Mouse (Mus musculus) retina, postnatal 1 day (tissue): Measurements from ENCODE around the gene Csnk2b.
A peak's percentile ranks its signal among the peaks of the same experiment; 100 is the strongest.

Experiments
- DNase-seq: peaks from one replicate; pipeline ENCODE4 v3.0.0-alpha.2; 2012

The Csnk2b gene

GRCm38 (mm10) chr17:35121871-35122303 lies at the start of gene Csnk2b:
Gene Csnk2b, minus strand, starts transcription at chr17:35122053.
- peak; percentile 85 for DNase-seq

GRCm38 (mm10) chr17:35168541-35169207 lies 46.8 kb upstream of the Csnk2b start:
- DNase-seq, result peak; percentile 87

GRCm38 (mm10) chr17:35167794-35168193 lies 45.9 kb upstream of the Csnk2b start:
- no peak for DNase-seq

- peak; percentile 82 for DNase-seq
These were observed 44.6 kb upstream of the Csnk2b start for GRCm38 (mm10) chr17:35166352-35167035.

GRCm38 (mm10) chr17:35165451-35166155 lies 43.8 kb upstream of the Csnk2b start:
- DNase-seq, result no peak

GRCm38 (mm10) chr17:35164568-35165450 lies 43.0 kb upstream of the Csnk2b start, which contains the start of gene Prrc2a:
Gene Prrc2a, minus strand, starts transcription at chr17:35164897.
- peak; percentile 100 for DNase-seq

- DNase-seq, result no peak
These were observed 42.3 kb upstream of the Csnk2b start for GRCm38 (mm10) chr17:35164218-35164567.

GRCm38 (mm10) chr17:35163326-35164081 lies 41.7 kb upstream of the Csnk2b start:
- DNase-seq, result no peak

GRCm38 (mm10) chr17:35162730-35163129 lies 40.9 kb upstream of the Csnk2b start:
- no peak for DNase-seq

GRCm38 (mm10) chr17:35162121-35162520 lies 40.3 kb upstream of the Csnk2b start:
- no peak for DNase-seq

GRCm38 (mm10) chr17:35161421-35161820 lies 39.6 kb upstream of the Csnk2b start:
- DNase-seq, result no peak

- DNase-seq, result no peak
These were observed 37.8 kb upstream of the Csnk2b start for GRCm38 (mm10) chr17:35159638-35160037.

- DNase-seq, result no peak
These were observed 37.2 kb upstream of the Csnk2b start for GRCm38 (mm10) chr17:35158850-35159593.

GRCm38 (mm10) chr17:35157661-35158175 lies 35.9 kb upstream of the Csnk2b start:
- no peak for DNase-seq

GRCm38 (mm10) chr17:35157254-35157653 lies 35.4 kb upstream of the Csnk2b start:
- DNase-seq, result no peak

GRCm38 (mm10) chr17:35156461-35157200 lies 34.8 kb upstream of the Csnk2b start:
- no peak for DNase-seq

- DNase-seq, result no peak
These were observed 33.6 kb upstream of the Csnk2b start for GRCm38 (mm10) chr17:35155451-35155850.

- no peak for DNase-seq
These were observed 32.8 kb upstream of the Csnk2b start for GRCm38 (mm10) chr17:35154616-35155015.

GRCm38 (mm10) chr17:35153931-35154330 lies 32.1 kb upstream of the Csnk2b start:
- no peak for DNase-seq

- no peak for DNase-seq
These were observed 31.2 kb upstream of the Csnk2b start for GRCm38 (mm10) chr17:35153077-35153476.
